Mouse (Mus musculus): ENCODE measurements at regions not wholly inside any gene's neighbourhood (a gene's known extent, or its start where the extent isn't known, plus 50 kb on each side); places are given as distances from the start of the nearest gene placed in this dataset.

- TF ChIP-seq POLR2A (IDR thresholded peaks at IDR 0.05; ENCODE audit: control insufficient read depth, low read depth, low read length) (no peak), CTCF (IDR thresholded peaks at IDR 0.05; ENCODE audit: control insufficient read depth, insufficient read depth, insufficient replicate concordance, low read depth, low read length) (no peak)
Observed at GRCm38 (mm10) chr13:37569486-37569885, 208.7 kb upstream of the Rreb1 start.

All from testis, adult 2 months (tissue).